Mouse (Mus musculus) liver, postnatal 0 days (tissue): ENCODE data around the gene Foxq1. TPM values are rescaled to one million over a fixed set of nuclear protein-coding genes. Genes with fewer than 3 reads are reported as not detected.

ENCODE experiments used
- ATAC-seq: fragments of 200-750 bp; cut with Nextera tagmentation; 2 replicates; pipeline ENCODE4 v1.8.0; 2017; ENCODE audit warnings: mild to moderate bottlenecking, moderate library complexity
- DNase-seq: peaks from one replicate; pipeline ENCODE4 v3.0.0-alpha.2; 2016
- H3K27ac ChIP-seq: fragments of 300-500 bp; sonication (generic); 2 replicates; pipeline ENCODE4 v1.5.1; 2014; ENCODE audit warnings: antibody characterized with exemption, moderate library complexity, mild to moderate bottlenecking, low read depth
- H3K27me3 ChIP-seq: fragments of 300-500 bp; sonication (generic); 2 replicates; pipeline ENCODE4 v1.6.1; 2014; ENCODE audit warnings: low read length, control low read depth, mixed read lengths; ENCODE audit not compliant: insufficient read depth
- H3K36me3 ChIP-seq: fragments of 300-500 bp; sonication (generic); replicated peaks from 2 replicates; pipeline ENCODE4 v1.6.1; 2014; ENCODE audit warnings: mild to moderate bottlenecking, control low read depth, low read length, moderate library complexity, mixed read lengths; ENCODE audit not compliant: insufficient read depth
- H3K4me1 ChIP-seq: fragments of 300-500 bp; sonication (generic); 2 replicates; pipeline ENCODE4 v1.6.1; 2014; ENCODE audit warnings: antibody characterized with exemption, mild to moderate bottlenecking, control low read depth; ENCODE audit not compliant: insufficient read depth
- H3K4me2 ChIP-seq: fragments of 300-500 bp; sonication (generic); 2 replicates; pipeline ENCODE4 v1.6.1; 2014; ENCODE audit warnings: low read depth, mild to moderate bottlenecking, low read length, moderate library complexity, mixed read lengths
- H3K4me3 ChIP-seq: fragments of 300-500 bp; sonication (generic); 2 replicates; pipeline ENCODE4 v1.5.1; 2014; ENCODE audit warnings: low read depth, low read length
- H3K9ac ChIP-seq: fragments of 300-500 bp; sonication (generic); replicated peaks from 2 replicates; pipeline ENCODE4 v1.6.1; 2014; ENCODE audit warnings: mild to moderate bottlenecking, moderate library complexity
- H3K9me3 ChIP-seq: fragments of 300-500 bp; sonication (generic); 2 replicates; pipeline ENCODE4 v1.6.1; 2016; ENCODE audit warnings: mild to moderate bottlenecking, control low read depth, low read length, mixed read lengths
- CTCF ChIP-seq: sonication (generic); IDR thresholded peaks from 2 replicates; pipeline ENCODE4 v1.5.1; 2016; ENCODE audit warnings: antibody characterized with exemption, low read depth
- EP300 ChIP-seq: IDR thresholded peaks from 2 replicates; pipeline ENCODE4 v1.6.1; 2016; ENCODE audit warnings: antibody characterized with exemption, low read depth, mild to moderate bottlenecking
- whole genome bisulfite sequencing: fragments of 180-500 bp; shearing (Covaris S2); extraction: QIAGEN DNeasy Blood & Tissue Kit; methylation state at CpG from one replicate; pipeline ENCODE4 v1.1.7; 2014; ENCODE audit not compliant: insufficient replicate concordance; 5-methylcytosine and 5-hydroxymethylcytosine counted together
- polyA plus RNA-seq: library from polyadenylated mRNA; unstranded; fragments of >200 nt; fragmentation: Nextera tagmentation; extraction: Ambion mirVana; gene quantifications from 2 replicates; pipeline ENCODE4 v1.2.1, GENCODE M21; 2015

Foxq1 gene
- polyA plus RNA-seq, 1 experiment from 2014 or later = 3.4 TPM

DNA sequence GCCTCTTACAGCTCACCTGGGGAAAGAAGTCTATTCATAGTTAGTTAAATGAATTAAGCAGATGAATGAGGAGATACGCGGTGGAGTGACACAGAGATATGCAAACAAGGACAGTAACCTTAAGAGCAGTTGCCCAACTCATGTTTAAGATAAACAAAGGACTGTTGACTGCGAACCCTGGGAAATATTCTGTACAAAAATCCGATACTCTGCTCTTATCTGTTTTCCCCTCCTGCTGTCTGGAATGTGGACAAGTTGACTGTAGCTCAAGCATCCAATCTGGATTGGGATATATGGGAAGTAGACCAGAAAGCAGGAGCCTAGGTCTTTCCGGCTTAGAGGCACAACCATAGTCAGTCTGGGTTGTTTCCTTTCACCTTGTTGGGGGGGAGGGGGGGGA is 24.7 kb upstream of the Foxq1 start:
- Histone ChIP-seq H3K9ac (no peak overlapping the region), H3K27ac (peak overlapping the region; percentile 48; the same call in 1 of the 2 replicates), H3K36me3 (no peaks in the 10 kb centered on the region), H3K4me2 (no peak overlapping the region), H3K4me1 (peaks cover 8% of the 10 kb centered on the region; the same call in 1 of the 2 replicates), H3K27me3 (no peaks in the 10 kb centered on the region), H3K4me3 (no peak overlapping the region), H3K9me3 (no peaks in the 10 kb centered on the region)
- DNase-seq (no peak), ATAC-seq (peak; percentile 84)
- TF ChIP-seq EP300 = 0 out of 2 replicates have a peak, but pooled peaks have one; percentile 23
- TF ChIP-seq CTCF = peak; percentile 23; the same call in 1 of the 2 replicates
- 42% methylated on average over 5 of the region's 5 CpGs for WGBS

DNA sequence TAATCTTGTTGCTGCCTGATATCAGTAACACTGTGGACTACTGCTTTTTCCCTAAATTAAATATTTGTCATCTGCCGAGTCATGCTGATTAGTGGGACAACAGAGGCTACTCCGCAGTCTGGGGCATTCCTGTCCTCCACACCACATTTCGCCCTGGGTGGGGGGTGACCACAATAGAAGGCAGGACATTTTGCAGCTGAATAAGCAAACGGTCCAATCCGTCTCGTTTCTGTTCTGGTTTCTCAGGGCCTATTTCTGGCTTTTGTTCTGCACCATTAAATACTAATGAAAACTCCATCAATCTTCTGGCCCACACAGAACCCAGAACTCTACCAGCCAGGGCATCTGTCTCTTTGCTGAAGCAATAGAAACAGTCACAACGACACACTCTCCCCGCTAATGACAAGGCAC is 24.3 kb upstream of the Foxq1 start:
- peak overlapping the region; percentile 48; the same call in 1 of the 2 replicates for H3K27ac ChIP-seq
- DNase-seq = no peak
- no peaks in the 10 kb centered on the region for H3K36me3 ChIP-seq
- H3K4me3 ChIP-seq = no peak overlapping the region
- no peak overlapping the region for H3K9ac ChIP-seq
- ATAC-seq = peak; percentile 58
- H3K4me2 ChIP-seq = no peak overlapping the region
- H3K27me3 ChIP-seq = no peaks in the 10 kb centered on the region
- peaks cover 8% of the 10 kb centered on the region; the same call in 1 of the 2 replicates for H3K4me1 ChIP-seq
- TF ChIP-seq EP300 (no peak), CTCF (no peak)
- 26% methylated on average over 8 of the region's 8 CpGs for WGBS
- H3K9me3 ChIP-seq = no peaks in the 10 kb centered on the region

DNA sequence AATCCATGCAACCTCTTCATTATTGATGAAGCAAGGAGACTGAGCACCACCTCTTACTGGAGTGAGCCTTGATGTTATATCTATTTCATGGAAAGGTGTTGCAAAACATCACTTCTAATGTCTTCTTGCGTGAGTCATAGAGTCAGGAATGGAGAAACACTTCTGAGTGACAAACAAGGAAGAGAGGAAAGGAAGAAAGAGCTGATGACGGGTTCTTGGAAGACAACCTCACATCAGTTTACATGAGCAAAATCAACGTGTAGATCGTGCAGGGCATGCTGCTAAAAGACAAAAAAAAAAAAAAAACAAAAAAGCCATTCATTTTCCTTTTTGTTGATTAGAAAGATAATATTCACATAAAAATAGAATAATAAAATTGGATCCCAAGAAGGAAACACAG is 21.2 kb upstream of the Foxq1 start:
- H3K4me3 ChIP-seq = no peak overlapping the region
- H3K4me2 ChIP-seq = no peak overlapping the region
- no peak for ATAC-seq
- H3K36me3 ChIP-seq = no peaks in the 10 kb centered on the region
- TF ChIP-seq EP300 (no peak), CTCF (no peak)
- WGBS = 70% methylated on average over 4 of the region's 4 CpGs
- DNase-seq = no peak
- H3K27ac ChIP-seq = no peak overlapping the region
- no peaks in the 10 kb centered on the region for H3K9me3 ChIP-seq
- H3K4me1 ChIP-seq = peaks cover 8% of the 10 kb centered on the region; the same call in 1 of the 2 replicates
- H3K9ac ChIP-seq = no peak overlapping the region
- H3K27me3 ChIP-seq = no peaks in the 10 kb centered on the region

DNA sequence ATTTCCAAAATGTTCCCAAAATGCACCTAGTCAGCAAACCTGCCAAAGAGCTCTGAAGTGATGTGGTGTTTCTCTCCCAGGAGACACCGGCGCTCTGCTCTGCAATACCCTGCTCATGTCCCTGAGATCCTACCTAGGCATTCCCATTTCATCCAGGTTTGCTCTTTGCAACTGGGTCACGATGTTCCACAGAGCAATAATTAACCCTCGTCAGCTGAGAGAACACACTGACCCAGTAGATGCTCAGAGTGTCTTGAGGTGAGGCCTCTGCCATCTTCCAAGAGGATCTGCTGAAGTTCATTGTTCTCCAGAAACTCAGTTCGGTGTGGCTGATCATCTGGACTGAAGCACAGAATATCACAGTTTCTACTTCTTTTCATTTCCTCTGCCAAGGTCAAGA is 12.9 kb upstream of the Foxq1 start:
- no peaks in the 10 kb centered on the region for H3K36me3 ChIP-seq
- H3K27me3 ChIP-seq = no peaks in the 10 kb centered on the region
- no peak overlapping the region for H3K4me3 ChIP-seq
- ATAC-seq (no peak), DNase-seq (no peak)
- 73% methylated on average over 5 of the region's 5 CpGs for WGBS
- H3K4me1 ChIP-seq = peaks cover 7% of the 10 kb centered on the region; the same call in 1 of the 2 replicates
- H3K9ac ChIP-seq = no peak overlapping the region
- TF ChIP-seq EP300 = no peak
- no peak for TF ChIP-seq CTCF
- H3K9me3 ChIP-seq = no peaks in the 10 kb centered on the region
- no peak overlapping the region for H3K4me2 ChIP-seq
- no peak overlapping the region for H3K27ac ChIP-seq

DNA sequence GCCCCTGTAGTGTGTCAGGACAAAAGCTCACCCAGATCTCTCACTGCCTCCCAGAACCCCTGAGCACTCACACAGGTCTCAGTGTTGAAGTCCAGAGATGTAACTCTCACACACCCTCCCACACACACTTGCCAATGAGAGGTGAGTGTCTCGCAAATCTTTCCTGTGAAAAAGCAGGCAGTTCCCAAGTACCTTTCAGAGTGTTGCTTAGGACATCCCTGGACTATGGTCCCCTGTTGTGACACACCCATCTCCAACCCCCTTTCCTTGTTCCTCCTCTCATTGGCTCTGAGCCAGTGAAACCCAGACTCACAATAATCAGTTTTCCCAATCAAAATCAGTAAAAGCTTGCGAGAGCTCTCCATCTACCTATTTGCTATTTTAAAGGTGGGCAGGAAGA is 9.2 kb upstream of the Foxq1 start:
- H3K36me3 ChIP-seq = no peaks in the 10 kb centered on the region
- 59% methylated on average over 2 of the region's 2 CpGs for WGBS
- H3K27ac ChIP-seq = peak overlapping the region; percentile 87
- ATAC-seq = peak; percentile 63
- no peaks in the 10 kb centered on the region for H3K27me3 ChIP-seq
- no peak overlapping the region for H3K4me3 ChIP-seq
- H3K9me3 ChIP-seq = no peaks in the 10 kb centered on the region
- H3K9ac ChIP-seq = 0 out of 2 replicates have a peak overlapping the region, but pooled peaks have one; percentile 21
- DNase-seq = no peak
- TF ChIP-seq CTCF = no peak
- no peak for TF ChIP-seq EP300
- H3K4me1 ChIP-seq = peaks cover 3% of the 10 kb centered on the region; the same call in 1 of the 2 replicates
- H3K4me2 ChIP-seq = 0 out of 2 replicates have a peak overlapping the region, but pooled peaks have one; percentile 28

DNA sequence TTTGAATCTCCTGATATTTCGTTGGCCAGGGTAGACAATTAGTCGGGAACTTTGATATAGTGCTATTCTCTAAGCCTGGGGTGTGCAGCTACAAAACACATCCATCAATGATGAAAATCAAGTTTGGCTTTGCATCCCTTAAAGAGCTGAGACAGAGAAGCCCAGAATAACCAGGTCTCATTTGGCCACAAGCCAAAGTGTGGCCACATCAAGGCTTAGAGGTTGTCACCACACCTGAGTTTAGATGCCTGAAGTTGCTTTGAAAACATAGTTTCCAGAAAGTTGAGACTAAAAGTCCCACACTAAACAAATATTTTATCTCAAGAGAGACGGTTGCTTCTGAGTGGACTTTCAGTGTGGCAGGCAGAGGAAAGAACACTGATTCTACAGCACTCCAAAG is 8.7 kb upstream of the Foxq1 start:
- H3K4me3 ChIP-seq = no peak overlapping the region
- no peak overlapping the region for H3K9ac ChIP-seq
- H3K27me3 ChIP-seq = no peaks in the 10 kb centered on the region
- TF ChIP-seq EP300 (no peak), CTCF (no peak)
- 64% methylated on average over 3 of the region's 3 CpGs for WGBS
- ATAC-seq (peak; percentile 61), DNase-seq (no peak)
- H3K9me3 ChIP-seq = no peaks in the 10 kb centered on the region
- peaks cover 3% of the 10 kb centered on the region; the same call in 1 of the 2 replicates for H3K4me1 ChIP-seq
- H3K36me3 ChIP-seq = no peaks in the 10 kb centered on the region
- no peak overlapping the region for H3K4me2 ChIP-seq
- peak overlapping the region; percentile 87 for H3K27ac ChIP-seq
